ENCODE assay signal across 8 mouse cellular contexts in the genomic region with DNA sequence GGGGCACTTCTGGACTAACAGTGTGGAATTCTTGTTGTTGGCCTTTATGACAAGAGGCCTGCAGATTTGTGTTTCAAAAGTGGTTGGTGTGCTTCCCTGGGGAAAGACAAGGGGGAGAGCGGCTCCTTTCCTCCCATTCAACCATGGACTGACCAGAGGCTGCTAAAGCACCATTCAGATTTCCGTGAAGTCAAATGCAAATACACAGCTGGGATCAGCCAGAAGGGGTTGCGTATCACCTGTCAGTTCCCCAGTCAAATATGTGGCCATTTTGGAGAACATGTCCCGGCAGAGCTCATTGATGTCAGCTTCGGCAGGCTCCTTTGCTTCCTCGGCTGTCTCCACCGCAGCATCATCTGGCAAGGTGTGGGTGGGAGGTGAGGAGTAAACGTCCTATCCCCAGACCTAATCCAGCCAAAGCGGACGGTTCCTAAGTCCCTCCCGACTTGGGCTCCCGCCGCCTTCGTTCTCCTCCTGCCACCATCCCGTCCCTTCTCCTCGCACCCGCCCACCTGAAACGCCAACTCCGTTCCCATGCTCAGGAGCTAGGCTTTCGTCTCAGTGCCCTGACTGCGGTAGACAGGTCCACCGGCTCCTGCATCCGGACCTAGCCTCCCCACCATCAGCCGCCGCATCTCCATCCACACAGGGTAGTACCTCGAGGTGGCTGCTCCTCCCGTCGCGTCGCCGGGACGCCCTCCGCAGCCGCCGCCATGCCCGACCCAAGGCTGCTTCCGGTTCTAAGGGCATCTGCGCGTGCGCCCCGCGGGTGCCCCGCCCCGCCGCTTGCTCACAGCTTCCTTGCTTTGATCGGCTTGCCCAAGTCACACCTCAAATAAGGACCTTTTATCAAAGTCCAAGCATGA. TPM values are rescaled to one million over a fixed set of nuclear protein-coding genes. Genes with fewer than 3 reads are reported as not detected.
DNase-seq lines count a peak whose midpoint lies in the region; ATAC-seq lines count a peak whose summit lies in the region.

A gene (minus strand): TSS at position 745 of the 866 bp plus-strand sequence.

- H3K27ac ChIP-seq in hindbrain, embryonic 12.5 days: peak within 1 kb of the TSS; percentile 36

- peak; percentile 93 for ATAC-seq in hindbrain, embryonic 12.5 days (ENCODE audit: low FRiP score)

- H3K27me3 ChIP-seq in hindbrain, embryonic 12.5 days: 0 out of 2 replicates have a peak, but pooled peaks cover 4% of the 10 kb centered on the region

- peak; percentile 86 for DNase-seq in Muller cell, postnatal 12 days (ENCODE audit: inconsistent ontology term)
- peak; percentile 90 for DNase-seq in cerebellum, adult 9-11 months
- DNase-seq in frontal cortex, postnatal 10 days (ENCODE audit: low spot score in 2 of 2): peak; percentile 81 to 85
- peak; percentile 87 to 88 for DNase-seq in layer of hippocampus, postnatal 14 days (ENCODE audit: low spot score in 2 of 2)
- peak; percentile 92 for DNase-seq in lung, postnatal 14 days
- peak; percentile 68 for DNase-seq in retina, adult 2 months (ENCODE audit: low read depth, low spot score)
- DNase-seq in thymus, postnatal 36 days: peak; percentile 91 to 92

- H3K4me1 ChIP-seq in hindbrain, embryonic 12.5 days: peaks cover 18% of the 10 kb centered on the region

- peak within 1 kb of the TSS; percentile 79 for H3K9ac ChIP-seq in hindbrain, embryonic 12.5 days

- no peaks in the 10 kb centered on the region for H3K9me3 ChIP-seq in hindbrain, embryonic 12.5 days (replicated peaks)

- H3K4me3 ChIP-seq in hindbrain, embryonic 12.5 days: peak within 1 kb of the TSS; percentile 81

- 4% methylated on average over 46 of the region's 46 CpGs for WGBS in hindbrain, embryonic 12.5 days

- H3K36me3 ChIP-seq in hindbrain, embryonic 12.5 days: peaks cover 28% of the 10 kb centered on the region

- peak within 1 kb of the TSS; percentile 74 for H3K4me2 ChIP-seq in hindbrain, embryonic 12.5 days (replicated peaks)

RNA-seq across cellular contexts. Expression of the gene that starts here (rescaled TPM):
- polyA plus RNA-seq in hindbrain, embryonic 12.5 days (2016; fragmentation: Nextera tagmentation; extraction: Ambion mirVana): 125 and 138 TPM in 2 replicates
- 10 to 100 TPM; 66.4 to 67.3 TPM for total RNA-seq in layer of hippocampus, postnatal 14 days (2021)

Comparison
In these comparisons a context has a peak if more than half of its experiments do, and no peak if none do; other contexts are left out.
1. Peak in every context shown above with its lines: DNase-seq, ATAC-seq, H3K4me3 ChIP-seq and H3K27ac ChIP-seq.